Comparison of ENCODE assay signal across 8 mouse cellular contexts in genomic region chr4:139192499-139193175, GRCm38 (mm10). TPM values are rescaled to one million over a fixed set of nuclear protein-coding genes. Genes with fewer than 3 reads are reported as not detected.
DNase-seq lines count a peak whose midpoint lies in the region; ATAC-seq lines count a peak whose summit lies in the region.

Gene Capzb (plus strand): TSS chr4:139192899.

- H3K9ac ChIP-seq in hindbrain, embryonic 13.5 days: peak within 1 kb of the TSS; percentile 97

- H3K36me3 ChIP-seq in hindbrain, embryonic 13.5 days: no peaks in the 10 kb centered on the region

- peak within 1 kb of the TSS; percentile 99 for H3K4me3 ChIP-seq in hindbrain, embryonic 13.5 days

- H3K4me2 ChIP-seq in hindbrain, embryonic 13.5 days: peak within 1 kb of the TSS; percentile 100

- H3K27me3 ChIP-seq in hindbrain, embryonic 13.5 days: no peaks in the 10 kb centered on the region

- peaks cover 57% of the 10 kb centered on the region for H3K4me1 ChIP-seq in hindbrain, embryonic 13.5 days (replicated peaks)

- peak within 1 kb of the TSS; percentile 93 for H3K27ac ChIP-seq in hindbrain, embryonic 13.5 days

- under 1% methylated on average over 35 of the region's 69 CpGs for WGBS in hindbrain, embryonic 13.5 days

- ATAC-seq in hindbrain, embryonic 13.5 days (ENCODE audit: low FRiP score): peak; percentile 97

- peak; percentile 97 for DNase-seq in NIH3T3 (ENCODE audit: low read depth)
- DNase-seq in cerebellum, postnatal 10 days: peak; percentile 99
- DNase-seq in frontal cortex, postnatal 14 days (ENCODE audit: low spot score in 2 of 2): peak; percentile 90 to 94
- peak; percentile 90 to 94 for DNase-seq in layer of hippocampus, postnatal 25 days (ENCODE audit: extremely low spot score in 1 of 2, low spot score in 1 of 2)
- DNase-seq in lung, postnatal 25 days (ENCODE audit: low spot score): peak; percentile 95
- peak; percentile 97 for DNase-seq in retina, embryonic 14.5 days (ENCODE audit: low spot score)
- peak; percentile 99 for DNase-seq in thymus, postnatal 4 days

- no peaks in the 10 kb centered on the region for H3K9me3 ChIP-seq in hindbrain, embryonic 13.5 days

RNA-seq across cellular contexts. Expression of gene Capzb, which starts in this region (rescaled TPM):
- polyA plus RNA-seq in hindbrain, embryonic 13.5 days (2015; fragmentation: Nextera tagmentation; extraction: Ambion mirVana): 340 and 343 TPM in 2 replicates
- total RNA-seq in layer of hippocampus, postnatal 25 days (2021): 100 to 1,000 TPM; 444 to 476 TPM

Comparison
In these comparisons a context has a peak if more than half of its experiments do, and no peak if none do; other contexts are left out.
1. Peak in every context shown above with its lines: DNase-seq, ATAC-seq, H3K4me3 ChIP-seq and H3K27ac ChIP-seq.